Mouse (Mus musculus): ENCODE data around the gene Tmem104. TPM values are rescaled to one million over a fixed set of nuclear protein-coding genes. Genes with fewer than 3 reads are reported as not detected.

Gene Tmem104
- polyA plus RNA-seq, 1 experiment from 2014 or later = 19.2 TPM

GRCm38 (mm10) chr11:115200520-115200919 lies 13.2 kb downstream of the Tmem104 start:
- 95% methylated on average over 4 of the region's 4 CpGs for WGBS
- H3K4me3 ChIP-seq (ENCODE audit: low read depth, low read length) = no peak overlapping the region
- H3K4me1 ChIP-seq (replicated peaks; ENCODE audit: control insufficient read depth, insufficient read depth, low read length) = no peaks in the 10 kb centered on the region
- H3K9ac ChIP-seq (ENCODE audit: low read depth, low read length) = no peak overlapping the region
- H3K27ac ChIP-seq (ENCODE audit: low read depth, low read length) = no peak overlapping the region
- H3K4me2 ChIP-seq (replicated peaks; ENCODE audit: low read depth) = no peak overlapping the region
- H3K9me3 ChIP-seq (ENCODE audit: control insufficient read depth) = no peaks in the 10 kb centered on the region
- no peak for TF ChIP-seq CTCF (IDR thresholded peaks at IDR 0.05; ENCODE audit: low read depth)
- H3K36me3 ChIP-seq (ENCODE audit: control insufficient read depth, insufficient read depth) = peaks cover 42% of the 10 kb centered on the region
- no peak for ATAC-seq
- H3K27me3 ChIP-seq (replicated peaks; ENCODE audit: control insufficient read depth, insufficient read depth, low read length) = no peaks in the 10 kb centered on the region

GRCm38 (mm10) chr11:115202316-115202715 lies 15.0 kb downstream of the Tmem104 start:
- H3K4me3 ChIP-seq (ENCODE audit: low read depth, low read length) = no peak overlapping the region
- peak; percentile 53; the same call in 1 of the 2 replicates for ATAC-seq
- no peaks in the 10 kb centered on the region for H3K4me1 ChIP-seq (replicated peaks; ENCODE audit: control insufficient read depth, insufficient read depth, low read length)
- 16% methylated on average over 12 of the region's 12 CpGs for WGBS
- no peak overlapping the region for H3K9ac ChIP-seq (ENCODE audit: low read depth, low read length)
- H3K27ac ChIP-seq (ENCODE audit: low read depth, low read length) = no peak overlapping the region
- H3K4me2 ChIP-seq (replicated peaks; ENCODE audit: low read depth) = no peak overlapping the region
- H3K36me3 ChIP-seq (ENCODE audit: control insufficient read depth, insufficient read depth) = peaks cover 59% of the 10 kb centered on the region
- no peaks in the 10 kb centered on the region for H3K9me3 ChIP-seq (ENCODE audit: control insufficient read depth)
- no peaks in the 10 kb centered on the region for H3K27me3 ChIP-seq (replicated peaks; ENCODE audit: control insufficient read depth, insufficient read depth, low read length)
- peak; percentile 98 for TF ChIP-seq CTCF (IDR thresholded peaks at IDR 0.05; ENCODE audit: low read depth)

- Histone ChIP-seq H3K4me2 (replicated peaks; ENCODE audit: low read depth) (no peak overlapping the region), H3K27ac (ENCODE audit: low read depth, low read length) (no peak overlapping the region), H3K4me1 (replicated peaks; ENCODE audit: control insufficient read depth, insufficient read depth, low read length) (no peaks in the 10 kb centered on the region), H3K36me3 (ENCODE audit: control insufficient read depth, insufficient read depth) (peaks cover 60% of the 10 kb centered on the region), H3K4me3 (ENCODE audit: low read depth, low read length) (no peak overlapping the region), H3K27me3 (replicated peaks; ENCODE audit: control insufficient read depth, insufficient read depth, low read length) (no peaks in the 10 kb centered on the region), H3K9me3 (ENCODE audit: control insufficient read depth) (no peaks in the 10 kb centered on the region), H3K9ac (ENCODE audit: low read depth, low read length) (no peak overlapping the region)
- no peak for ATAC-seq
- 94% methylated on average over 9 of the region's 9 CpGs for WGBS
- no peak for TF ChIP-seq CTCF (IDR thresholded peaks at IDR 0.05; ENCODE audit: low read depth)
Measured at GRCm38 (mm10) chr11:115202756-115203155, 15.5 kb downstream of the Tmem104 start.

- H3K27ac ChIP-seq (ENCODE audit: low read depth, low read length) = no peak overlapping the region
- 81% methylated on average over 12 of the region's 12 CpGs for WGBS
- H3K4me2 ChIP-seq (replicated peaks; ENCODE audit: low read depth) = no peak overlapping the region
- H3K9ac ChIP-seq (ENCODE audit: low read depth, low read length) = no peak overlapping the region
- H3K27me3 ChIP-seq (replicated peaks; ENCODE audit: control insufficient read depth, insufficient read depth, low read length) = no peaks in the 10 kb centered on the region
- no peak for ATAC-seq
- no peak overlapping the region for H3K4me3 ChIP-seq (ENCODE audit: low read depth, low read length)
- no peak for TF ChIP-seq CTCF (IDR thresholded peaks at IDR 0.05; ENCODE audit: low read depth)
- H3K4me1 ChIP-seq (replicated peaks; ENCODE audit: control insufficient read depth, insufficient read depth, low read length) = no peaks in the 10 kb centered on the region
- no peaks in the 10 kb centered on the region for H3K9me3 ChIP-seq (ENCODE audit: control insufficient read depth)
- H3K36me3 ChIP-seq (ENCODE audit: control insufficient read depth, insufficient read depth) = peaks cover 48% of the 10 kb centered on the region
Measured at GRCm38 (mm10) chr11:115208126-115208525, 20.8 kb downstream of the Tmem104 start.

GRCm38 (mm10) chr11:115208776-115209732 lies 21.8 kb downstream of the Tmem104 start:
- no peaks in the 10 kb centered on the region for H3K4me1 ChIP-seq (replicated peaks; ENCODE audit: control insufficient read depth, insufficient read depth, low read length)
- no peak overlapping the region for H3K4me3 ChIP-seq (ENCODE audit: low read depth, low read length)
- peaks cover 48% of the 10 kb centered on the region for H3K36me3 ChIP-seq (ENCODE audit: control insufficient read depth, insufficient read depth)
- no peak for ATAC-seq
- H3K4me2 ChIP-seq (replicated peaks; ENCODE audit: low read depth) = no peak overlapping the region
- no peaks in the 10 kb centered on the region for H3K27me3 ChIP-seq (replicated peaks; ENCODE audit: control insufficient read depth, insufficient read depth, low read length)
- WGBS = 83% methylated on average over 25 of the region's 25 CpGs
- no peaks in the 10 kb centered on the region for H3K9me3 ChIP-seq (ENCODE audit: control insufficient read depth)
- no peak overlapping the region for H3K27ac ChIP-seq (ENCODE audit: low read depth, low read length)
- TF ChIP-seq CTCF (IDR thresholded peaks at IDR 0.05; ENCODE audit: low read depth) = no peak
- no peak overlapping the region for H3K9ac ChIP-seq (ENCODE audit: low read depth, low read length)

- Histone ChIP-seq H3K27ac (ENCODE audit: low read depth, low read length) (no peak overlapping the region), H3K4me3 (ENCODE audit: low read depth, low read length) (no peak overlapping the region), H3K36me3 (ENCODE audit: control insufficient read depth, insufficient read depth) (peaks cover 40% of the 10 kb centered on the region), H3K4me2 (replicated peaks; ENCODE audit: low read depth) (no peak overlapping the region), H3K9ac (ENCODE audit: low read depth, low read length) (no peak overlapping the region), H3K27me3 (replicated peaks; ENCODE audit: control insufficient read depth, insufficient read depth, low read length) (no peaks in the 10 kb centered on the region), H3K4me1 (replicated peaks; ENCODE audit: control insufficient read depth, insufficient read depth, low read length) (no peaks in the 10 kb centered on the region), H3K9me3 (ENCODE audit: control insufficient read depth) (no peaks in the 10 kb centered on the region)
- TF ChIP-seq CTCF (IDR thresholded peaks at IDR 0.05; ENCODE audit: low read depth) = no peak
- 82% methylated on average over 7 of the region's 7 CpGs for WGBS
- no peak for ATAC-seq
Measured at GRCm38 (mm10) chr11:115209958-115210357, 22.7 kb downstream of the Tmem104 start.
